Mouse (Mus musculus): ENCODE data around the gene Mknk2. TPM values are rescaled to one million over a fixed set of nuclear protein-coding genes. Genes with fewer than 3 reads are reported as not detected.

Gene Mknk2
- polyA plus RNA-seq, 1 experiment from 2014 or later, result 38.4 TPM

DNA sequence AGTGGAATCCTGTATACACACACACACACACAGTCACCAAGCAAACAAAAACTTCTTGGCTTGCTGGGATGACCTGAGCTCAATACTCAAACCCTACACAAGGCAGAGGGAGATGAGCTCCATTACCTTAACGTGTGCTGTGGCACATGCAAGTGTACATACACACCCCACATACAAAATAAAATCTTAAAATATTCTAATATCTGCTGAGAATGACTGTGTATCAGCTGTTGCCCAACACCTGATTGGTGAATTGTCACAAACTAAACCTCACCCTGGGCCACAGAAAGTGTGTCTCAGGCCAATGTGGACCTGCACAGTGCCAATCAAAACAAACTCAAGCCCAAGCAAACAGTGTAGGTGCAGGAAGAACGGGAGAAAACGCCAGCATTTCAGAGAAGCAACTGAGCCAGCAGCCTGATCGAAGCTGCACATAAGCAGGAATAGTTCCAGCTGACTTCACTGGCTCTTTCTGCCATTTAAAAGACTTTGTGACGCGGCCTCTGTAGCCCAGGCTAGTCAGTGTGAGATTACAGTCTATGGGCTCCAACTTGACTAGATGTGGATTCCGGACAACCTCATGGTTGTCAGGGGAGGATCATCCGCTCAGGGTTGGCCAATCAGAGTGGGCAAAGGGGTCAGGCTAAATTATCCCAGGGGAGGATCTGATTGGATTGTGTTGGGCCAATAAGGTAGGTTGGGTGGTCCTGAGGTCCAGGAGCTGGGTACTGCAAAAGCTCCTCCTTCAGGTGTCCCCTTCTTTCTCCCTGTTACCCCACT, 58.3 kb downstream of the Mknk2 start:
- H3K9ac ChIP-seq (ENCODE audit: low read depth, low read length), result no peak overlapping the region
- peaks cover 10% of the 10 kb centered on the region for H3K36me3 ChIP-seq (ENCODE audit: control insufficient read depth, insufficient read depth)
- no peak for TF ChIP-seq CTCF (IDR thresholded peaks at IDR 0.05; ENCODE audit: low read depth)
- no peak for ATAC-seq
- no peak overlapping the region for H3K27ac ChIP-seq (ENCODE audit: low read depth, low read length)
- no peaks in the 10 kb centered on the region for H3K27me3 ChIP-seq (replicated peaks; ENCODE audit: control insufficient read depth, insufficient read depth, low read length)
- no peaks in the 10 kb centered on the region for H3K9me3 ChIP-seq (ENCODE audit: control insufficient read depth)
- 48% methylated on average over 8 of the region's 8 CpGs for WGBS
- H3K4me1 ChIP-seq (replicated peaks; ENCODE audit: control insufficient read depth, insufficient read depth, low read length), result no peaks in the 10 kb centered on the region; the same call in 1 of the 2 replicates
- H3K4me3 ChIP-seq (ENCODE audit: low read depth, low read length), result no peak overlapping the region
- no peak overlapping the region for H3K4me2 ChIP-seq (replicated peaks; ENCODE audit: low read depth)

DNA sequence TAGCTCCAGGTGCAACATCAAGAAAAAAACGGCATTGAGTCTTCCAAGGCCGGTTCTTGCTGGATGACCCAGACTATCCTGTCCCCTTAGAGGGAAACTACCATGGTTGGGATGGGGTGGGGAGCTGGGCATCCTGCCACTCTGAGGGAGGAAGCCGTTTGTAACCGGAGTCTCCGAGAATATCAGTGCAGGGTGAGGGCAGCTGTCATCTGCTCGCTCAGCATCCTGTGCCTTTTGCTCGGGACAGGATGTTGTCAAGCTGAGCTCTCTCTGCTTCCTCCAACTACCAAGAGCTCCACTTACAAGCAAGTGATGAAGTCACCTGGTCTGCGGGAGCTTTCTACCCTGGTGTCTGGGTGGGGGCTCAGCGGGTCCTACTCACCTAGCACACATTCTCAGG, 59.7 kb downstream of the Mknk2 start:
- ATAC-seq, result no peak
- Histone ChIP-seq H3K9me3 (ENCODE audit: control insufficient read depth) (no peaks in the 10 kb centered on the region), H3K4me3 (ENCODE audit: low read depth, low read length) (no peak overlapping the region), H3K9ac (ENCODE audit: low read depth, low read length) (no peak overlapping the region), H3K27me3 (replicated peaks; ENCODE audit: control insufficient read depth, insufficient read depth, low read length) (no peaks in the 10 kb centered on the region), H3K4me1 (replicated peaks; ENCODE audit: control insufficient read depth, insufficient read depth, low read length) (no peaks in the 10 kb centered on the region; the same call in 1 of the 2 replicates), H3K4me2 (replicated peaks; ENCODE audit: low read depth) (no peak overlapping the region), H3K27ac (ENCODE audit: low read depth, low read length) (no peak overlapping the region), H3K36me3 (ENCODE audit: control insufficient read depth, insufficient read depth) (peaks cover 24% of the 10 kb centered on the region)
- TF ChIP-seq CTCF (IDR thresholded peaks at IDR 0.05; ENCODE audit: low read depth), result no peak
- WGBS, result 71% methylated on average over 9 of the region's 9 CpGs

Other genes starting within 250 kb of the Mknk2 start
- 34.1 and 34.5 TPM in 2 replicates for gene Tcf3, start 244.5 kb downstream of the Mknk2 start, polyA plus RNA-seq (2015; fragmentation: Nextera tagmentation; extraction: Ambion mirVana)
- 0.05 and 0.09 TPM in 2 replicates for gene Onecut3, start 183.3 kb downstream of the Mknk2 start, polyA plus RNA-seq (2015; fragmentation: Nextera tagmentation; extraction: Ambion mirVana)
- gene Atp8b3, start 139.0 kb downstream of the Mknk2 start, polyA plus RNA-seq (2015; fragmentation: Nextera tagmentation; extraction: Ambion mirVana), result 0.03 TPM in 2 replicates
- 9.1 and 10.1 TPM in 2 replicates for gene Rexo1, start 116.6 kb downstream of the Mknk2 start, polyA plus RNA-seq (2015; fragmentation: Nextera tagmentation; extraction: Ambion mirVana)
- 4.8 and 5.3 TPM in 2 replicates for gene Klf16, start 100.8 kb downstream of the Mknk2 start, polyA plus RNA-seq (2015; fragmentation: Nextera tagmentation; extraction: Ambion mirVana)
- 116 and 117 TPM in 2 replicates for gene Abhd17a, start 87.8 kb downstream of the Mknk2 start, polyA plus RNA-seq (2015; fragmentation: Nextera tagmentation; extraction: Ambion mirVana)
- 86.5 and 88.5 TPM in 2 replicates for gene Scamp4, start 75.2 kb downstream of the Mknk2 start, polyA plus RNA-seq (2015; fragmentation: Nextera tagmentation; extraction: Ambion mirVana)
- gene Adat3, start 75.2 kb downstream of the Mknk2 start, polyA plus RNA-seq (2015; fragmentation: Nextera tagmentation; extraction: Ambion mirVana), result 5.4 and 6.6 TPM in 2 replicates
- gene Gm49322, start 72.1 kb downstream of the Mknk2 start, polyA plus RNA-seq (2015; fragmentation: Nextera tagmentation; extraction: Ambion mirVana), result 2.3 and 2.6 TPM in 2 replicates
- 97.5 and 99.2 TPM in 2 replicates for gene Csnk1g2, start 55.3 kb downstream of the Mknk2 start, polyA plus RNA-seq (2015; fragmentation: Nextera tagmentation; extraction: Ambion mirVana)
- gene Btbd2, start 21.0 kb downstream of the Mknk2 start, polyA plus RNA-seq (2015; fragmentation: Nextera tagmentation; extraction: Ambion mirVana), result 21.5 and 23.5 TPM in 2 replicates
- 14.4 and 15.4 TPM in 2 replicates for gene Mob3a, start 23.9 kb upstream of the Mknk2 start, polyA plus RNA-seq (2015; fragmentation: Nextera tagmentation; extraction: Ambion mirVana)
- gene Izumo4, start 24.1 kb upstream of the Mknk2 start, polyA plus RNA-seq (2015; fragmentation: Nextera tagmentation; extraction: Ambion mirVana), result 12.2 and 14.4 TPM in 2 replicates
- gene Ap3d1, start 64.2 kb upstream of the Mknk2 start, polyA plus RNA-seq (2015; fragmentation: Nextera tagmentation; extraction: Ambion mirVana), result 41.3 and 49.5 TPM in 2 replicates
- gene Dot1l, start 77.1 kb upstream of the Mknk2 start, polyA plus RNA-seq (2015; fragmentation: Nextera tagmentation; extraction: Ambion mirVana), result 6.2 and 7.6 TPM in 2 replicates
- gene Sf3a2, start 120.1 kb upstream of the Mknk2 start, polyA plus RNA-seq (2015; fragmentation: Nextera tagmentation; extraction: Ambion mirVana), result 35.5 and 39.0 TPM in 2 replicates
- 60.9 and 61.8 TPM in 2 replicates for gene Plekhj1, start 120.5 kb upstream of the Mknk2 start, polyA plus RNA-seq (2015; fragmentation: Nextera tagmentation; extraction: Ambion mirVana)
- not detected in 2 replicates for gene Amh, start 127.1 kb upstream of the Mknk2 start, polyA plus RNA-seq (2015; fragmentation: Nextera tagmentation; extraction: Ambion mirVana)
- gene Jsrp1, start 135.4 kb upstream of the Mknk2 start, polyA plus RNA-seq (2015; fragmentation: Nextera tagmentation; extraction: Ambion mirVana), result 0.35 and 0.42 TPM in 2 replicates
- 1,008 and 1,019 TPM in 2 replicates for gene Oaz1, start 148.5 kb upstream of the Mknk2 start, polyA plus RNA-seq (2015; fragmentation: Nextera tagmentation; extraction: Ambion mirVana)
- 0.04 TPM in 1 of 2 replicates, not detected in the other for gene Lingo3, start 165.9 kb upstream of the Mknk2 start, polyA plus RNA-seq (2015; fragmentation: Nextera tagmentation; extraction: Ambion mirVana)
- gene Lsm7, start 177.1 kb upstream of the Mknk2 start, polyA plus RNA-seq (2015; fragmentation: Nextera tagmentation; extraction: Ambion mirVana), result 129 and 130 TPM in 2 replicates
- gene Sppl2b, start 177.2 kb upstream of the Mknk2 start, polyA plus RNA-seq (2015; fragmentation: Nextera tagmentation; extraction: Ambion mirVana), result 12.9 and 13.4 TPM in 2 replicates
- gene Tmprss9, start 193.7 kb upstream of the Mknk2 start, polyA plus RNA-seq (2015; fragmentation: Nextera tagmentation; extraction: Ambion mirVana), result not detected in 2 replicates
- 358 and 367 TPM in 2 replicates for gene Timm13, start 222.9 kb upstream of the Mknk2 start, polyA plus RNA-seq (2015; fragmentation: Nextera tagmentation; extraction: Ambion mirVana)
- 12.5 and 12.9 TPM in 2 replicates for gene Lmnb2, start 240.1 kb upstream of the Mknk2 start, polyA plus RNA-seq (2015; fragmentation: Nextera tagmentation; extraction: Ambion mirVana)